Mouse (Mus musculus): ENCODE data around the gene Cdadc1.

Gene Cdadc1

GRCm38 (mm10) chr14:59543956-59544355 lies 53.8 kb downstream of the Cdadc1 start:
- DNase-seq (ENCODE audit: low spot score), result no peak

GRCm38 (mm10) chr14:59543158-59543826 lies 54.5 kb downstream of the Cdadc1 start:
- no peak for DNase-seq (ENCODE audit: low spot score)

- no peak for DNase-seq (ENCODE audit: low spot score)
Observed at GRCm38 (mm10) chr14:59540761-59541160, 57.0 kb downstream of the Cdadc1 start.

- no peak for DNase-seq (ENCODE audit: low spot score)
Observed at GRCm38 (mm10) chr14:59540230-59540629, 57.5 kb downstream of the Cdadc1 start.

- DNase-seq (ENCODE audit: low spot score), result no peak
Observed at GRCm38 (mm10) chr14:59537829-59538432, 59.8 kb downstream of the Cdadc1 start.

GRCm38 (mm10) chr14:59533908-59534307 lies 63.9 kb downstream of the Cdadc1 start:
- DNase-seq (ENCODE audit: low spot score), result no peak

GRCm38 (mm10) chr14:59532986-59533385 lies 64.8 kb downstream of the Cdadc1 start:
- DNase-seq (ENCODE audit: low spot score), result no peak

- DNase-seq (ENCODE audit: low spot score), result no peak
Observed at GRCm38 (mm10) chr14:59530801-59531200, 67.0 kb downstream of the Cdadc1 start.

- no peak for DNase-seq (ENCODE audit: low spot score)
Observed at GRCm38 (mm10) chr14:59525843-59526242, 71.9 kb downstream of the Cdadc1 start.

GRCm38 (mm10) chr14:59513922-59514444 lies 83.8 kb downstream of the Cdadc1 start:
- DNase-seq (ENCODE audit: low spot score), result no peak

Data from embryo, embryonic 10.5 days (tissue).